Mouse (Mus musculus): ENCODE results near the gene Slc30a6.
"Not testable (repeated sequence)": the region's sequence is repeated elsewhere in the genome, so short reads cannot be mapped to it uniquely, and the experiment has no call there.

The Slc30a6 gene

DNA sequence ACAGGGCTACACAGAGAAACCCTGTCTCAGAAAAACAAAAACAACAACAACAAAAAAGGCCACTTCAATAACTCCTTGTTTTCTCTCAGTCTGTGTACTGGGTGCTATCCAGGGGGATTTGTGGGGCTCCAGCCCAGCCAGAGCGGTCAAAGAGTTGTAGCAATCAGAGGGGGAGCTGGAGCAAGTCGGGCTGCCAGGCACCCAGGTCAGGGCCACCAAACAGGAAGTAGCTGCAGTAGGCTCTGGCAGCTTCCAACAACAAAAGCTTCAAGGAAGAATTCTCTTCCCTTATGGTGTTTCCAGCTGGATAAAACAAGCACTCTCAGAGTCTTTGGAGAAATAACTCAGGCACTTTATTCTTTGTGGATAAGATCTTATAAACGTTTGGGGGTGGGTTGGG lies 58.5 kb downstream of the Slc30a6 start:
- no peak for DNase-seq

- DNase-seq, result no peak
Observed at GRCm38 (mm10) chr17:74454660-74455059, 59.3 kb downstream of the Slc30a6 start.

DNA sequence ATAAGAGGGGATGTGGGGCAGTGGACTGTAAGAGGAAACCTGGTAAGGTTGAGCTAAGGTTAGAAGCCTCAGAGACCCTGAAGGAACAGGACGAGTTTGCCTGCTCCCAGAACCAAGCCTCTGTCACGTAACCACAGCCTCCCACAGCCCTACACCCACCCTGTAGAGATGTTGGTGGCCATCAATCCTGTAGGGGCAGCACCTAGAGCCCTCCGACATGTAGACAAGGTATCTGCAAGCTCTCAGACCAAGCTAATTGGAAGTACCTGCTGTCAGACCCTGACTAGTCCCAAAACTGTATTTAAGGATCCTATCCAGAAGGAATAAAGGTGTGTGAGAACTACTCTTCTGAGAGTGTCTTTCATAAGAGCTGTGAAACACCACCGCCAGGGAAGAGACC lies 60.0 kb downstream of the Slc30a6 start:
- no peak for DNase-seq

GRCm38 (mm10) chr17:74456825-74457224 lies 61.4 kb downstream of the Slc30a6 start:
- DNase-seq, result no peak

DNA sequence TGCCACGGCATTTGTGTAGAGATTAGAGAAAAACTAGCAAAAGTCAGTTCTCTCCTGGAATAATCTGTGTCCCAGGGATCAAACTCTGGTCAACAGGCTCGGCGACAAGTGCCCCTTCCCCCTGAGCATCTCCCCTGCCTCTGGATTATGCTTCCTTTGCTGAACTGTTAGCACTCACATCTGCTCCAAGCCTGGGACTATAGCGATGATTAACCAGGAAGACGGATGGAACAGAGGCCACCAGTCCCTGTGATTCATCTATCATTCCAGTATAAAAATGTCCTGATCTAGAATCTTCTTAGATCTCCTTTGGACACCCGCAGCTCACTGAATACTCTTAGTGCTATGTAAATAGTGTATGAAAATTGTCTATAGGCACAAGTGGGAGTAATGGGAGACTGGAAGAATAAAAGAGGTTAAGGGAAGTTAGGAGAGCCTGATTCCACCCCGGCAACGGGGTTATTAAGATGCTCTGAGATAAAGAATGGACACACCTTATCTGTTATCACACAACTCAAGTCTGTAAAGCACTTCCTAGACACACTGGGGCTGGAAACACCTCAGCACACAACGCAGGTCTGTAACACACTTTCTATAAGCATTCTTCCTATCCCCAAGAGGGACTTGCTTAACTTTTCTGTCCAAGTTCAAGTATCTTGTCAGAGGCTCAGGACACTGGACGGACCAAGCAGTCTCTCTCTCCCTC lies 62.7 kb downstream of the Slc30a6 start:
- DNase-seq, result no peak

DNA sequence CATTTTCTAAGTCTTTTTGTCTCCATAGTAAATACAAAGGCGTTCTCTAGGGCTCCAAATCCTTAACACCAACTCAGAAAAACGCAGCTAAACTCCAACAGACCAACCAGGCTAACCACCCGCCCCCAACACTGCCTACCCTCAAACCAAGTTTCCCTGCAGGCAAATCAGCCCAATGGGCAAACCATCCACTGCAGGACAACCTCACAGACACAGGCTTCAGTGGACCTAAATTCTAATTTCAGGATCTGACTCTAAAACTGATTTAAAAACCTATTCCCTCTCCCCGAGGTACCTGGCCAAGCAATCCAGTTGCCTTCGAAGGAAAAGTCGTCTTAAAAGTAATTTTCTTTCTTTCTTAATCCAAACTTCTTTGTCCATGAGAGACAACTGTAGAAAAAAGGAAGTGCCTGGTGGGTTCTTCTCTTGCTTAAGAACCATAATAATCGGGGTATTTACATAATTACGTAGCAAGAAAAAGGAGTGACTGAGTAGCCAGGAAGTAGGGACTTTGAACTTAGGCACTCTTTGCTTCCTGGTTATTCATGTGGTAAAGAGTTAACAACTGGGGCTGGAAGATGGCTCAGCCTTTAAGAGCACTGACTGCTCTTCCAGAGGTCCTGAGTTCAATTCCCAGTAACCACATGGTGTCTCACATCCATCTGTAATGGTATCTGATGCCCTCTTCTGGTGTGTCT lies 63.5 kb downstream of the Slc30a6 start, which contains the start of gene Nlrc4:
Gene Nlrc4, minus strand, starts transcription at position 432 of the 698 bp plus-strand sequence.
- DNase-seq, result no peak

- DNase-seq, result no peak
Observed at GRCm38 (mm10) chr17:74463510-74463909, 68.1 kb downstream of the Slc30a6 start.

DNA sequence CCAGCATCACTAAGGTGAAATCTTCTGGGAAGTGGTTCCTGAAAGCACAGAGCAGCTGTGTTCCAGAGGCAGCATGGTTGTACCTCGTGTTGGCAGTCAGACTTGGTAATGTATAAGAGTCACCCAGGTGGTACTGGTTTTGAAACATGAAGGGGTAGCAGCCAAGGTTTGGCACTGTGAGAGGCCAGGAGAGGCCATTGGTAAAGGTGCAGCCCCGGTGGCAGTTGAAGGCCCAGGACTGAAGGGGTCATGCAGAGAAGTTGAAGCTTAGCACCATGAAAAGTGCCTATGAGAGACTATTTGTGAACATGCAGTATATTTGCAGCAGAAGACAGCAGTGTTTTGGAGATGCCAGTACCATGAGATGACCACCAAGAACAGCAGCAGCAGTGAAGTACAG lies 72.6 kb downstream of the Slc30a6 start:
- DNase-seq, result not testable (repeated sequence)

DNA sequence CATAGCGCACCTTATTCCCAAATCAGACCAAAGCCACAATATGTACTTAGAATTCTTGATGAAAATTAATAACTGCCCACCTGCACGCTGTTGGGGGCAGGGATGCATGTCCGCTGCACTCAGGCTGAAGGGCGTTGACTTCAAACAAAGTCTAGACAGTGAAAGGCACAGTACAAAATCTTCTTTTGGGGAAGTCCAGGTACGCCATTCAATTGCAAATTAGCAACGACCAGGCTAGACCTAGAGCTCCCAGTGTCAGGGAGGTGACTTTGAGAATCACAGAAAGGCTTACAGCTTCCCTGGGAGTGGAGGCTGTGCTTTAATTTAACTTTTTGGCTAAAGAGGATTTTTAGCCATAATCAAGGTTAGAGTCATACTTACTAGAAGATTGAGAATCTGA lies 74.7 kb downstream of the Slc30a6 start:
- DNase-seq, result not testable (repeated sequence)
